Mouse (Mus musculus): Measurements from ENCODE around the gene Stk32c. TPM values are rescaled to one million over a fixed set of nuclear protein-coding genes. Genes with fewer than 3 reads are reported as not detected.
A peak's percentile ranks its signal among the peaks of the same experiment; 100 is the strongest.

Gene Stk32c
- polyA plus RNA-seq, 1 experiment from 2014 or later: not detected

GRCm38 (mm10) chr7:139197022-139197421, 16.1 kb downstream of the Stk32c start:
- Histone ChIP-seq H3K4me3 (no peak overlapping the region), H3K9me3 (replicated peaks) (no peaks in the 10 kb centered on the region), H3K4me2 (no peak overlapping the region), H3K27ac (ENCODE audit: poor library complexity, severe bottlenecking) (no peak overlapping the region), H3K36me3 (no peaks in the 10 kb centered on the region), H3K27me3 (replicated peaks) (peaks cover 23% of the 10 kb centered on the region), H3K9ac (no peak overlapping the region), H3K4me1 (replicated peaks) (no peaks in the 10 kb centered on the region)
- no peak for ATAC-seq (ENCODE audit: insufficient number of reproducible peaks, low FRiP score)
- 70% methylated on average over 4 of the region's 4 CpGs for WGBS

DNA sequence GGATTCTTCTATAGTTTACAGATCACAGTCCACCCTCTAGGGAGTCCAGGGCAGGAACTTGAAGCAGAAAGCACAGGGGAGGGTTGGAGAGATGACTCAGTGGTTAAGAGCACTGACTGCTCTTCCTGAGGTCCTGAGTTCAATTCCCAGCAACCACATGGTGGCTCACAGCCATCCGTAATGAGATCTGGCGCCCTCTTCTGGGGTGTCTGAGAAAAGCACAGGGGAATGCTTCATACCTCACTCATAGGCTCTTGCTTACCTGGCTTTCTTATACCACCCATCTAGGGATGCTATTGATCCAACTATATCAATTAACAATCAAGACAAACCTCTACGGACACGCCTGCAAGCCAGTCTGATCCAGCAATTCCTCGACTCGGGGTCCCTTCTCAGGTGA, 21.5 kb downstream of the Stk32c start:
- WGBS: 60% methylated on average over 6 of the region's 6 CpGs
- Histone ChIP-seq H3K4me3 (no peak overlapping the region), H3K9ac (no peak overlapping the region), H3K27ac (ENCODE audit: poor library complexity, severe bottlenecking) (no peak overlapping the region), H3K36me3 (no peaks in the 10 kb centered on the region), H3K4me2 (no peak overlapping the region), H3K9me3 (replicated peaks) (peaks cover 11% of the 10 kb centered on the region), H3K4me1 (replicated peaks) (peaks cover 8% of the 10 kb centered on the region), H3K27me3 (replicated peaks) (peaks cover 33% of the 10 kb centered on the region)
- no peak for ATAC-seq (ENCODE audit: insufficient number of reproducible peaks, low FRiP score)

DNA sequence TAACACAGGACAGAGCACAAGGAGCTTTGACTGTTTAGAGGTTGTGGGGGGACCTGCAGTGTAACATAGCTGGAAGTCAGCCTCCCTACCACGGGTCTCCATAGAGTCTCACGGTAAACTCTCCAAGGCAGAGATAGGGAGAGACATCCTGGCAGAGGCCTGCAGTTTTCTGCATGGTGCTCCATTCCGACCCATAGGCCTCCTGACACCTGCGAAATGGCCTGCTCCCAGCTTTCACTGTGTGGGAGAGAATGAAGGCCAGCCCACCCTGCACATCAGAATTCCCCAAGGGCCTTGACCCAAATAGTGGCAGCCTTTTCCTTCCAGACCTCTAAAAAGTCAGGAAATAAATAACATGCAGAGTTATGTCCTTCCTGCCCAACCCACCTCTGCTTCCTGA, 22.5 kb downstream of the Stk32c start:
- ATAC-seq (ENCODE audit: insufficient number of reproducible peaks, low FRiP score): no peak
- Histone ChIP-seq H3K9me3 (replicated peaks) (peaks cover 11% of the 10 kb centered on the region), H3K4me1 (replicated peaks) (peaks cover 8% of the 10 kb centered on the region), H3K27ac (ENCODE audit: poor library complexity, severe bottlenecking) (no peak overlapping the region), H3K9ac (no peak overlapping the region), H3K4me3 (no peak overlapping the region), H3K36me3 (no peaks in the 10 kb centered on the region), H3K4me2 (no peak overlapping the region), H3K27me3 (replicated peaks) (peaks cover 42% of the 10 kb centered on the region)
- WGBS: 79% methylated on average over 4 of the region's 4 CpGs

DNA sequence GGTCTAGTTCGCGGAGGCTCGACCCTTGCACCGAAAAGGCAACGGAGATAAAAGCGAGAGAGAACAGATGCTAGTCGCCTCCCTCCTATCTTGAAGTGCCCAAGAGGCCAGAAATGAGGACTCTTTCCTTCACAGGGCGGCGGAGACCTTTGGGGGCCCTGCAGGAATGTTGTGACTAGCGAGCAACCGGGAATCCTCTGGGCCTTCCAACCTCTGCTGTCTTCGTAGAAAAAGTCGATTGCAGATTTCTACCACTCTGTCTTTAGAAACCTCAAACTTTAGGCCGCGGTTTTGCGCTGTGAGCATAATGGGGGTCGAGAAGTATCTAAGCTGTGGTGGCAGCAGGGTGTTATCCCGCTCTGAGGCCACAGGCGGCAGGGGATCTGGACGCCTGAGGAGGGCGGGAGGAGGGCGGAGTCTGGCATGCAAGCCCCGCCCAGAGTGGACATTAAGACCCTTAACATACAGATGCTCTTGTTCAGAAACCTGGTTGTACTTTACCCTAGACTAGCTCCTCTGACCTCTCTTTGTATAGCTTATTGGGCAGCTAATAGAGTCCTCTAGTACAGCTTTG, 24.4 kb downstream of the Stk32c start:
- peak; percentile 58; the same call in 1 of the 2 replicates for ATAC-seq (ENCODE audit: insufficient number of reproducible peaks, low FRiP score)
- peaks cover 53% of the 10 kb centered on the region for H3K27me3 ChIP-seq (replicated peaks)
- H3K4me3 ChIP-seq: peak overlapping the region; percentile 64
- H3K4me1 ChIP-seq (replicated peaks): peaks cover 8% of the 10 kb centered on the region
- 2% methylated on average over 23 of the region's 23 CpGs for WGBS
- H3K27ac ChIP-seq (ENCODE audit: poor library complexity, severe bottlenecking): no peak overlapping the region
- H3K4me2 ChIP-seq: peak overlapping the region; percentile 96
- H3K9me3 ChIP-seq (replicated peaks): peaks cover 11% of the 10 kb centered on the region
- peak overlapping the region; percentile 65 for H3K9ac ChIP-seq
- H3K36me3 ChIP-seq: no peaks in the 10 kb centered on the region

GRCm38 (mm10) chr7:139187771-139188633, 25.1 kb downstream of the Stk32c start:
- H3K9me3 ChIP-seq (replicated peaks): peaks cover 11% of the 10 kb centered on the region
- H3K27me3 ChIP-seq (replicated peaks): peaks cover 53% of the 10 kb centered on the region

DNA sequence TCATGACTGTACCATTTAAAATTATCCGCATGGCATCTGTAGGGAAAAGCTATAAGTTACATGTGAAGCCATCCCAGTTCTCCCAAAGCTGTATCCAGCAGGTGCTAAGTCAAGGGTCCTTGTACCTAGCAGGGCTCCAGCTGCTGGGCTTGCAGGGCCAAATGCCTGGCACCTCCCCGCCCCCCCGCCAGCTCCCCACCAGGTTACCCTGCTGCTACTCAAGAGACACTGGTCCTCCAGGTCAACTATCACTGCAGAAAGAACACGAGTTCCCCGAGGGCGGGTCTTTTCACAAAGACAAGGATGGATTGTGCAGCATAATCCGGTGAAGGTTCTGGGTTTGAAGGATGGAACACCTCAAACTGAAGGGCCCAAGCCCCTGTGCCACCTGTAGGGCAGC, 25.8 kb downstream of the Stk32c start:
- Histone ChIP-seq H3K4me3 (peak overlapping the region; percentile 64), H3K27ac (ENCODE audit: poor library complexity, severe bottlenecking) (no peak overlapping the region), H3K36me3 (no peaks in the 10 kb centered on the region), H3K27me3 (replicated peaks) (peaks cover 53% of the 10 kb centered on the region), H3K4me2 (peak overlapping the region; percentile 96), H3K4me1 (replicated peaks) (peaks cover 8% of the 10 kb centered on the region), H3K9me3 (replicated peaks) (peaks cover 11% of the 10 kb centered on the region), H3K9ac (no peak overlapping the region)
- WGBS: 31% methylated on average over 7 of the region's 7 CpGs
- no peak for ATAC-seq (ENCODE audit: insufficient number of reproducible peaks, low FRiP score)

More at GRCm38 (mm10) chr7:139187771-139188633, 25.1 kb downstream of the Stk32c start:
- no peak overlapping the region for H3K27ac ChIP-seq (ENCODE audit: poor library complexity, severe bottlenecking)
- peaks cover 8% of the 10 kb centered on the region for H3K4me1 ChIP-seq (replicated peaks)
- peak overlapping the region; percentile 64 for H3K4me3 ChIP-seq
- no peaks in the 10 kb centered on the region for H3K36me3 ChIP-seq
- ATAC-seq (ENCODE audit: insufficient number of reproducible peaks, low FRiP score): peak; percentile 93
- H3K4me2 ChIP-seq: peak overlapping the region; percentile 96
- WGBS: under 1% methylated on average over 88 of the region's 94 CpGs
- peak overlapping the region; percentile 65 for H3K9ac ChIP-seq

DNA sequence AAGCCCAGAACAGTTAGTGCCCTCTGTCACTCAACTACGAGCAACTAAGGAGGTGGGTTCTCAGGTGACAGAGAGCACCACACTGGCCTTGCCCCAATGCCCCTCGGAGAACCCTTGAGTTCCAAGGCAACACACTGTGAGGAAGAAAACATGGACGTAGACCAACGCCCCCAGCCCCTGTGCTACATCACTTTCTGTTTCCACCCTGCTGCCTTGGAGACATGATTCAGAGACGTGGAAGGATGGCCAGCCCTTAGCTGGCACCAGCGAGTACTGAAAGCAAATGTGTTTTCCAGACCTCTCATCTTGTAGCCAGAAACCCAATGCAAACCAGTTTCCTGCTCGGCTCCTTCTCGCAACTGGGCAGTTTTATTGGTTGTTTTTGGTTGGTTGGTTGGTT, 26.7 kb downstream of the Stk32c start:
- H3K4me1 ChIP-seq (replicated peaks): peaks cover 8% of the 10 kb centered on the region
- H3K9ac ChIP-seq: no peak overlapping the region
- ATAC-seq (ENCODE audit: insufficient number of reproducible peaks, low FRiP score): no peak
- no peak overlapping the region for H3K27ac ChIP-seq (ENCODE audit: poor library complexity, severe bottlenecking)
- no peak overlapping the region for H3K4me2 ChIP-seq
- 71% methylated on average over 8 of the region's 8 CpGs for WGBS
- H3K4me3 ChIP-seq: no peak overlapping the region
- peaks cover 11% of the 10 kb centered on the region for H3K9me3 ChIP-seq (replicated peaks)
- H3K36me3 ChIP-seq: no peaks in the 10 kb centered on the region
- peaks cover 53% of the 10 kb centered on the region for H3K27me3 ChIP-seq (replicated peaks)

GRCm38 (mm10) chr7:139185971-139186370, 27.1 kb downstream of the Stk32c start:
- H3K9me3 ChIP-seq (replicated peaks): peaks cover 11% of the 10 kb centered on the region
- WGBS: 41% methylated on average over 5 of the region's 5 CpGs
- H3K4me2 ChIP-seq: no peak overlapping the region
- no peak for ATAC-seq (ENCODE audit: insufficient number of reproducible peaks, low FRiP score)
- H3K27ac ChIP-seq (ENCODE audit: poor library complexity, severe bottlenecking): no peak overlapping the region
- H3K36me3 ChIP-seq: no peaks in the 10 kb centered on the region
- no peak overlapping the region for H3K4me3 ChIP-seq
- H3K27me3 ChIP-seq (replicated peaks): peaks cover 56% of the 10 kb centered on the region
- H3K4me1 ChIP-seq (replicated peaks): peaks cover 8% of the 10 kb centered on the region
- no peak overlapping the region for H3K9ac ChIP-seq

- Histone ChIP-seq H3K9me3 (replicated peaks) (peaks cover 6% of the 10 kb centered on the region), H3K4me1 (replicated peaks) (peaks cover 8% of the 10 kb centered on the region), H3K4me2 (no peak overlapping the region), H3K36me3 (no peaks in the 10 kb centered on the region), H3K27me3 (replicated peaks) (peaks cover 47% of the 10 kb centered on the region), H3K4me3 (no peak overlapping the region), H3K27ac (ENCODE audit: poor library complexity, severe bottlenecking) (no peak overlapping the region), H3K9ac (no peak overlapping the region)
- ATAC-seq (ENCODE audit: insufficient number of reproducible peaks, low FRiP score): no peak
- 81% methylated on average over 7 of the region's 7 CpGs for WGBS
These were observed 28.3 kb downstream of the Stk32c start for GRCm38 (mm10) chr7:139184846-139185245.

GRCm38 (mm10) chr7:139184396-139184795, 28.7 kb downstream of the Stk32c start:
- Histone ChIP-seq H3K9ac (no peak overlapping the region), H3K27me3 (replicated peaks) (peaks cover 44% of the 10 kb centered on the region), H3K4me1 (replicated peaks) (peaks cover 8% of the 10 kb centered on the region), H3K27ac (ENCODE audit: poor library complexity, severe bottlenecking) (no peak overlapping the region), H3K4me2 (no peak overlapping the region), H3K4me3 (no peak overlapping the region), H3K36me3 (no peaks in the 10 kb centered on the region), H3K9me3 (replicated peaks) (peaks cover 6% of the 10 kb centered on the region)
- no peak for ATAC-seq (ENCODE audit: insufficient number of reproducible peaks, low FRiP score)
- WGBS: 78% methylated on average over 4 of the region's 4 CpGs

GRCm38 (mm10) chr7:139180058-139180457, 33.0 kb downstream of the Stk32c start:
- H3K9ac ChIP-seq: no peak overlapping the region
- H3K4me2 ChIP-seq: no peak overlapping the region
- peaks cover 15% of the 10 kb centered on the region for H3K27me3 ChIP-seq (replicated peaks)
- ATAC-seq (ENCODE audit: insufficient number of reproducible peaks, low FRiP score): no peak
- WGBS: 82% methylated on average over 3 of the region's 3 CpGs
- H3K4me1 ChIP-seq (replicated peaks): no peaks in the 10 kb centered on the region
- H3K36me3 ChIP-seq: no peaks in the 10 kb centered on the region
- no peak overlapping the region for H3K27ac ChIP-seq (ENCODE audit: poor library complexity, severe bottlenecking)
- H3K4me3 ChIP-seq: no peak overlapping the region
- H3K9me3 ChIP-seq (replicated peaks): no peaks in the 10 kb centered on the region

Measured in heart, embryonic 12.5 days (tissue).